Mouse (Mus musculus): ENCODE results near the gene Fbxo22. TPM values are rescaled to one million over a fixed set of nuclear protein-coding genes. Genes with fewer than 3 reads are reported as not detected.

The Fbxo22 gene
- total RNA-seq (2021): 10 to 100 TPM; 40.2 to 46.5 TPM
- long read RNA-seq, experiment 1, transcript Fbxo22-201 (7 exons, 2,112 nt): major isoform, 82 of 91 reads
- long read RNA-seq, experiment 1, partial matches to known transcripts: 2 of 91 reads
- long read RNA-seq, experiment 1, other reads (novel, unspliced or antisense): 6 of 91 reads
- long read RNA-seq, experiment 2, transcript Fbxo22-201 (7 exons, 2,112 nt): major isoform, 32 of 42 reads
- long read RNA-seq, experiment 2, partial matches to known transcripts: 1 of 42 reads
- long read RNA-seq, experiment 2, other reads (novel, unspliced or antisense): 6 of 42 reads

GRCm38 (mm10) chr9:55208790-55209481, at the start of gene Fbxo22:
Gene Fbxo22 (plus strand): TSS chr9:55208925.
- Histone ChIP-seq H3K27ac (peak within 1 kb of the TSS; percentile 87), H3K4me3 (peak within 1 kb of the TSS; percentile 66)

GRCm38 (mm10) chr9:55170655-55171412, 37.9 kb upstream of the Fbxo22 start:
- intact Hi-C loops (cut with DNase I): no loop called here
- TF ChIP-seq CTCF (IDR thresholded peaks at IDR 0.05): no peak
- Histone ChIP-seq H3K27ac (no peak overlapping the region), H3K4me3 (no peak overlapping the region)
- no peak for DNase-seq (ENCODE audit: extremely low spot score in 1 of 2, low spot score in 2 of 2)

More at GRCm38 (mm10) chr9:55208790-55209481, at the start of gene Fbxo22:
- peak; percentile 84 to 85 for DNase-seq (ENCODE audit: extremely low spot score in 1 of 2, low spot score in 2 of 2)
- intact Hi-C loops (cut with DNase I): loop anchor here (2.0 kb wide), 1 partner anchor 60 kb away; the partner anchor contains the start of gene Ube2q2
- no peak; the same call in 1 of the 2 replicates for TF ChIP-seq CTCF (IDR thresholded peaks at IDR 0.05)

GRCm38 (mm10) chr9:55172195-55172685, 36.5 kb upstream of the Fbxo22 start:
- intact Hi-C loops (cut with DNase I): no loop called here
- no peak for DNase-seq (ENCODE audit: extremely low spot score in 1 of 2, low spot score in 2 of 2)
- H3K4me3 ChIP-seq: no peak overlapping the region
- TF ChIP-seq CTCF (IDR thresholded peaks at IDR 0.05): no peak
- H3K27ac ChIP-seq: no peak overlapping the region

- Histone ChIP-seq H3K4me3 (no peak overlapping the region), H3K27ac (no peak overlapping the region)
- DNase-seq (ENCODE audit: extremely low spot score in 1 of 2, low spot score in 2 of 2): no peak
- TF ChIP-seq CTCF (IDR thresholded peaks at IDR 0.05): no peak
- intact Hi-C loops (cut with DNase I): no loop called here
Observed at GRCm38 (mm10) chr9:55174235-55174634, 34.5 kb upstream of the Fbxo22 start.

GRCm38 (mm10) chr9:55195876-55196275, 12.8 kb upstream of the Fbxo22 start:
- no peak overlapping the region for H3K27ac ChIP-seq
- DNase-seq (ENCODE audit: extremely low spot score in 1 of 2, low spot score in 2 of 2): no peak
- H3K4me3 ChIP-seq: no peak overlapping the region
- intact Hi-C loops (cut with DNase I): no loop called here
- TF ChIP-seq CTCF (IDR thresholded peaks at IDR 0.05): no peak

GRCm38 (mm10) chr9:55198260-55198659, 10.5 kb upstream of the Fbxo22 start:
- TF ChIP-seq CTCF (IDR thresholded peaks at IDR 0.05): no peak

GRCm38 (mm10) chr9:55199348-55199747, 9.4 kb upstream of the Fbxo22 start:
- peak; percentile 15 for TF ChIP-seq CTCF (IDR thresholded peaks at IDR 0.05)
- no peak for DNase-seq (ENCODE audit: extremely low spot score in 1 of 2, low spot score in 2 of 2)
- intact Hi-C loops (cut with DNase I): no loop called here

More at GRCm38 (mm10) chr9:55198260-55198659, 10.5 kb upstream of the Fbxo22 start:
- Histone ChIP-seq H3K4me3 (no peak overlapping the region), H3K27ac (peak overlapping the region; percentile 44)
- intact Hi-C loops (cut with DNase I): no loop called here
- DNase-seq (ENCODE audit: extremely low spot score in 1 of 2, low spot score in 2 of 2): no peak

GRCm38 (mm10) chr9:55208458-55208789, 301 bp upstream of the Fbxo22 start:
- intact Hi-C loops (cut with DNase I): loop anchor here (2.0 kb wide), 1 partner anchor 60 kb away; the partner anchor contains the start of gene Ube2q2
- peak overlapping the region; percentile 66 for H3K4me3 ChIP-seq
- TF ChIP-seq CTCF (IDR thresholded peaks at IDR 0.05): no peak

More at GRCm38 (mm10) chr9:55199348-55199747, 9.4 kb upstream of the Fbxo22 start:
- H3K27ac ChIP-seq: no peak overlapping the region; the same call in 1 of the 2 replicates
- H3K4me3 ChIP-seq: no peak overlapping the region

GRCm38 (mm10) chr9:55211611-55212010, 2.9 kb downstream of the Fbxo22 start:
- no peak for DNase-seq (ENCODE audit: extremely low spot score in 1 of 2, low spot score in 2 of 2)
- TF ChIP-seq CTCF (IDR thresholded peaks at IDR 0.05): no peak
- intact Hi-C loops (cut with DNase I): no loop called here
- no peak overlapping the region for H3K27ac ChIP-seq
- no peak overlapping the region for H3K4me3 ChIP-seq

More at GRCm38 (mm10) chr9:55208458-55208789, 301 bp upstream of the Fbxo22 start:
- peak overlapping the region; percentile 87 for H3K27ac ChIP-seq
- DNase-seq (ENCODE audit: extremely low spot score in 1 of 2, low spot score in 2 of 2): no peak

- TF ChIP-seq CTCF (IDR thresholded peaks at IDR 0.05): no peak
- Histone ChIP-seq H3K27ac (no peak overlapping the region), H3K4me3 (no peak overlapping the region)
- intact Hi-C loops (cut with DNase I): no loop called here
- DNase-seq (ENCODE audit: extremely low spot score in 1 of 2, low spot score in 2 of 2): no peak
Observed at GRCm38 (mm10) chr9:55213396-55213795, 4.7 kb downstream of the Fbxo22 start.

- intact Hi-C loops (cut with DNase I): no loop called here
- H3K4me3 ChIP-seq: no peak overlapping the region
- no peak for DNase-seq (ENCODE audit: extremely low spot score in 1 of 2, low spot score in 2 of 2)
- TF ChIP-seq CTCF (IDR thresholded peaks at IDR 0.05): no peak
- no peak overlapping the region for H3K27ac ChIP-seq
Observed at GRCm38 (mm10) chr9:55215056-55215455, 6.3 kb downstream of the Fbxo22 start.
